Mouse (Mus musculus) liver, adult (tissue): Measurements from ENCODE around the gene Rln3.

Experiments
- GATA4 ChIP-seq: IDR thresholded peaks from 2 replicates; pipeline ENCODE4 v1.6.1; 2014; ENCODE audit warnings: mild to moderate bottlenecking, low read length; ENCODE audit not compliant: insufficient replicate concordance

The Rln3 gene

DNA sequence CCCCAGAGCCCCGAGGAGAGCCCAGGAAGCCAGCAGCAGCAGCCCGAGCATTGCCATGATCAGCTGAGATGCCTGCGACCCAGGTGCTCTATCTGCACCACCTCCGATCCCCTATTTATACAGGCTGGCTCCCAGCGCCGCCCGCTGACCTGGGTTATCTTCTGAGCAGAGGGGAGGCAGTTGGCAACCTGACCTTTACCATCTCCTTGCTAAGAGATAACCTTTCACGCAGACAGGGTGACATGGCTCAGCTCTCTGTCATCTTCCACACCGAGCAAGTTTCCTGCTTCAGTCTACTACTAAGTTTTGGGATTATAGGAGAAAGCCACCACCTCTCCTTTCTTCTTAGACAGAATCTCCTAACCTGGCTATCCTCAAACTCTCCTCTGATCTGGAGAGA, at the start of gene Rln3:
Rln3 (minus strand) TSS at position 101 of the 400 bp plus-strand sequence.
- TF ChIP-seq GATA4 = no peak

DNA sequence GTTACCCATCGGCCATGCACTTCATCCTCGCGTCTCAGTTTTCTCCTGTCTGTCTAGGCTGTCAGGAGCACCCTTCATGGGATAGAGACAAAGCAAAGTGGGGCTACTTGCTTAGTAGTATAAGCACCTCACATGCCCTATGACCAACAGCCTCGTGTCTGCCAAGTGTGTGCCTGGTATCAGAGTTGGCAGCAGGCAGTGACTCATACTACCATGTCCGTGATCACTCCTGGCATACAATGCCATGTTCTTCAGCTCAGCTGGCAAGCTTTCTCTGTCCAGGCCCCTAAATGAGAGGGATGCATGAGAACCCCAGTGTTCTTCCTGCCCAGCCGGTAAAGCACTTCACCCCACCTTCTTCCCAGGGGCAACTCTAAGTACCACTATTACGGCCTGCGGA, 45.8 kb upstream of the Rln3 start:
- no peak for TF ChIP-seq GATA4

- TF ChIP-seq GATA4 = no peak
Measured at GRCm38 (mm10) chr8:84089277-84089676, 44.5 kb upstream of the Rln3 start.

DNA sequence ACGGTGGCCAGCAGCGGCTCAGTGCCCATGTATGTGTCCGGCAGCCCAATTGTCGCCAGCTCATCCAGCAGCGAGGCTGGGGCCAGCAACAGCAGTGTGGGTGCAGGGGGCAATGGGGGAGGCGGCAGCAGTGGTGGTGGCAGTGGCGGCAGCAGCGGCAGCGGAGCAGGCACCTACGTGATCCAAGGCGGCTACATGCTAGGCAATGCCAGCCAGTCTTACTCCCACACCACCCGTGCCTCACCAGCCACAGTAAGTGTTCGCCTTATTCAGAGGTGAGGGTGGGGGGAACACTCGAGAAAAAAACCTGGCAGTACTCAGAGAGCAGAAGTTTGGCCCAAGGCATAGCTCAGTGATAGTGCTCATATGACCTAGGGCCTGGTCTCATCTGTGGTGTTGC, 43.0 kb upstream of the Rln3 start:
- TF ChIP-seq GATA4 = no peak

DNA sequence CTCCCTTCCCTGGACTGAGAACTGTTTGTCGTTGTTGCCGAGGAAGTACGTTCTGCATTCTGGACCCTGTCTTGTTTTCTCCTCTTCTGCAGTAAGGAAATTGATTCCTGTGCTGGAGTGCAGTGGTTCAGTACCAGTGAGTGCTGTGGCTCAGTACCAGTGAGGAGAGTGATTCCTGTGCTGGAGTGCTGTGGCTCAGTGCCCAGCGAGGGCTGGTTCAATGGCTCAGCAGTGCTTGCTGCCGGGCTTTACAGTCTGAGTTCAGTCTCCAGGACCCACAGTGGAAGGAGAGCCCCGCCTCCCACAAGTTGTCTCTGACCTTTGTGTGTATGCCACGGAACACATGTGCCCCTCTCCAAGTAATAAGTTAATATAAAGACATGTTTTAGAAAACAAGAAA, 42.4 kb upstream of the Rln3 start:
- TF ChIP-seq GATA4 = no peak

- no peak; the same call in 1 of the 2 replicates for TF ChIP-seq GATA4
Measured at GRCm38 (mm10) chr8:84084341-84085115, 39.7 kb upstream of the Rln3 start.

- peak; percentile 23; the same call in 1 of the 2 replicates for TF ChIP-seq GATA4
Measured at GRCm38 (mm10) chr8:84083829-84084241, 39.0 kb upstream of the Rln3 start.

DNA sequence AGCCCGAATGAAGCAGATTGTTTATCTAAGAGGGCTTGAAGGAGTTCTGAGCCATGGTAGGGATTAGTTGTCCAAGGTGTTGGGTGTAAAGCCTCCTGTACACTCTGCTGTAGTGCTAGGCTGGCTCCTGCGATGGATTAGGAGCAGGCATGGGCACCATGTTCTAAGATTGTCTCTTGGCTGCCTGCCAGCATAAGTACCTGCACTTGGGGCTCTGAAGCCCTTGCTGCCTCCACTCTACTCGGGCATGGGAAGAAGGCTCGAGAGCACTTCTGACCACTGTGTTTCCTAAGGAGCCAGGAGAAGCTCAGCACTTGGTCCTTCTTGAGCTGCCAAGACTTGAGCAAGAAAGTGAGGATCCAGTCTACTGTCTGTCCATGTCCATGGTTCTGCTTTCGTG, 34.4 kb upstream of the Rln3 start:
- TF ChIP-seq GATA4 = no peak

DNA sequence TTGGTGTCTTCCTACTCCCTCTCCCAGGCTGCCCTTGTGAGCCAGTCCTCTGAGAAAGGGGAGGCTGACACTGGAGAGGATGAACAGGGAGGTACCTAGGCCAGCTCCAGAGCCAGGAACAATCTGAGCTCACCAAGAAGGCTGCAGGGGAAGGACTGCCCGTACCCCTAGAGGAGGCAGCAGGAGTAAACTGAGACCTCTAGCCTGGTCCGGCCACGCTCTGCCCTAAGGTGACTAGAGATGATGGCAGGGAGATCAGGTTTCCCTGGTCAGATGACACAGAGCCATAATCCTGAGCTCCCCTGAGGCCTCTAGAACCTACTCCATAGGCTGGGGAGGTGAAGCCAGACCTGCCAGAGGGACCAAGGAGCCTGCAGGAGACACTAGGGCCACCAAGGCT, 32.0 kb upstream of the Rln3 start:
- TF ChIP-seq GATA4 = no peak

DNA sequence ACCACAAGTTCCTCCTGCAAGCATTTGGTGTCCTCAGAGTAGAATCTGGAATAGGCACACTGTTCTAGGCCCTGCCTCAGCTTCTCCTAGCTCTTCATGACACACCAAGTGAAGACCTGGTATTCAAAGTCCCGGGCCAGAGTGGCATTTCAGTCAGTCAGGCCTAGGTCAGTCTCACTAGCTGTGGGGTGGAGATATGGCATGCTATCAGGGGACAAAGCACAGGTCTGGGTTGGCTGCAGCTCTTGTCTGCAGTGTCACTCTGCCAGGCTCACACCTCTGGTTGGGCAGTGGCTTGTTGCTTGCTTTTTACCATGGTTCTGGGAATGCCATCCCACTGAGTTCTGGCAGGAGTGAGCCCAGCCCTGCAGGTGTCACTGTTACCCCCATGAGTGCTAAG, 31.6 kb upstream of the Rln3 start:
- TF ChIP-seq GATA4 = no peak

- no peak for TF ChIP-seq GATA4
Measured at GRCm38 (mm10) chr8:84073230-84073976, 28.6 kb upstream of the Rln3 start.

GRCm38 (mm10) chr8:84072321-84072720, 27.5 kb upstream of the Rln3 start:
- TF ChIP-seq GATA4 = no peak

DNA sequence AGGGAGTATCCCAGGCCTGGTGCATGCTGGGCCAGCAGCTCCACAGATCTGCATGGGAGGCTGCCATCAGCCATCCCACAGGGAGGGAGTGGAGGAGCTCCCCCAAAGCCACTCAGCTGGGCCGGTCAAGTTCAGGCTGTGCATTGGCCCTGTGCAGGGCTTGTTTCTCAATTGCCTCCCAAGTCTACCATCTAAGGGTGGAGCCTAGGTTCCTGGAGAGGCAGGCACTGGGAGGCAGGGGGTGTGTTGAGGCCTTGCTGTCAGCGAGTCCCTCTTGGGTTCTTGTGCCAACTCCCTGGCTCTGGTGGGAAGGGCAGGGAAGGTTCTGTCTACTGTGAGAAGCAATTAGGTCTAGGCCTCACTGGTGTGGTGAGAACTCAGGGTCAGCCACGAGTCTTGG, 27.1 kb upstream of the Rln3 start:
- TF ChIP-seq GATA4 = no peak

GRCm38 (mm10) chr8:84070667-84071066, 25.9 kb upstream of the Rln3 start:
- TF ChIP-seq GATA4 = no peak

DNA sequence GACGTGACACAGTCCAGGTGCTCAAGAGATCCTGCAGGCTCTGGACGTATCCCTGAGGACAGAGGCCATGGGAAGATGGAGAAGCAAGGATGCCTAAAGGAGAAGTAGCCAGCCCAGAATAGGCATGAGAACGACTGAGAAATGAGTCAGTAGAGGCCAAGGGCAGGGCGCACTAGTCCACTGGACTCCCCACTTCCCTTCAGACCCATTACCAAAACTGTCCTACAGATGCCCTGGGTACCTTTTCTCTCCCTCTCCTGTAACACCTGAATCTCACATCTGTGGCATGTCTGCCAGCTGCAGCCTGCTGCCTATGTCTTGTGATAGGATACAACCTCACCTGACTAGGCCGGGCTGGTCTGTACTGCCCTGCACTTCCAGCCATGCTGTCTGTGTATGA, 25.4 kb upstream of the Rln3 start:
- TF ChIP-seq GATA4 = no peak

- TF ChIP-seq GATA4 = no peak
Measured at GRCm38 (mm10) chr8:84069750-84070149, 24.9 kb upstream of the Rln3 start.
